Comparison of ENCODE assay signal across 30 mouse cellular contexts in the genomic region with DNA sequence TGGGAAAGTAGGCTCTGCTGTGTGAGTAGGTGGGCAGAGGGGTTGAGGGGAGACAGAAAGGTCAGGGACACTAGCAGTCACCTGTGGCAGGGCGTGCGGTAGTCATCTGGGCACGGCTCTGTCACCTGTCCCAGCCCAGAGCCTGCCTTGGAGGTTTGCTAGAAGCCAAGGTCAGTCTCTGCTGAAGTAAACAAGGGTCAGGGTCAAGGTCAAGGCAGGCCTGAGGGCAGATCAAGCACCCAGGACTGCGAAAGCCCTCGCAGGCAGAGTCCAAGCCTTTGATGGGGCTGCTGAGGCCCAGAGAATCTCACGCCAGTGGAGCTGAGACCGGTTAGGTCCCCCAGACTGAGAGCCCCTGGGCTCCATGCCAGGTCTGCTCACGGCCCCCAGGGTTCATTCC.
A peak's percentile ranks its signal among the peaks of the same experiment; 100 is the strongest.
DNase-seq lines count a peak whose midpoint lies in the region; ATAC-seq and TF ChIP-seq lines count a peak whose summit lies in the region.
"Had no signal": no experiment of that assay in that cellular context is flagged by ENCODE, and none has a peak within 500 bp of the region (broad histone marks: within the 10 kb centered on the region; RNA-seq: fewer than 3 reads in every experiment).

No protein-coding gene starts in this region.

- H3K27ac ChIP-seq in heart, embryonic 10.5 days, result peak overlapping the region; percentile 32; the same call in 1 of the 2 replicates
- no peak overlapping the region for H3K27ac ChIP-seq in intestine, embryonic 15.5 days
- H3K27ac ChIP-seq: embryonic facial prominence, embryonic 10.5 days; embryonic facial prominence, embryonic 13.5 days; forebrain, embryonic 12.5 days; gastrocnemius, adult 2 months; heart, embryonic 13.5 days; hindbrain, embryonic 15.5 days had no signal

- 73% methylated on average over 8 of the region's 8 CpGs for WGBS in heart, embryonic 10.5 days
- WGBS in intestine, embryonic 15.5 days, result 63% methylated on average over 8 of the region's 8 CpGs

- no peak for ATAC-seq in intestine, embryonic 15.5 days
- ATAC-seq: activated CD4-positive, CD25-positive, alpha-beta regulatory T cell, adult 4 months; forebrain, postnatal 0 days; Patski had no signal

- TF ChIP-seq POLR2A in brain, embryonic 14.5 days (IDR thresholded peaks at IDR 0.05; ENCODE audit: borderline replicate concordance, extremely low read depth, insufficient read depth, insufficient read length, poor library complexity, severe bottlenecking), result no peak

- H3K4me3 ChIP-seq in heart, embryonic 10.5 days, result no peak overlapping the region
- peak overlapping the region; percentile 63 for H3K4me3 ChIP-seq in E14TG2a.4 (replicated peaks; ENCODE audit: low read length)
- no peak overlapping the region for H3K4me3 ChIP-seq in intestine, embryonic 15.5 days (replicated peaks)
- H3K4me3 ChIP-seq: embryonic facial prominence, embryonic 10.5 days; embryonic facial prominence, embryonic 13.5 days; erythroblast, embryonic 14.5 days; forebrain, embryonic 12.5 days; gastrocnemius, adult 2 months; heart, embryonic 13.5 days; hindbrain, embryonic 15.5 days had no signal

- H3K4me2 ChIP-seq in intestine, embryonic 15.5 days (replicated peaks), result no peak overlapping the region
- H3K4me2 ChIP-seq: embryonic facial prominence, embryonic 13.5 days; forebrain, embryonic 12.5 days; heart, embryonic 13.5 days; hindbrain, embryonic 15.5 days had no signal

- H3K27me3 ChIP-seq in heart, embryonic 10.5 days (ENCODE audit: insufficient read depth, poor library complexity, severe bottlenecking), result peaks cover 24% of the 10 kb centered on the region
- H3K27me3 ChIP-seq in E14TG2a.4 (ENCODE audit: insufficient read depth, low read length), result peaks cover 2% of the 10 kb centered on the region; the same call in 1 of the 2 replicates
- no peaks in the 10 kb centered on the region for H3K27me3 ChIP-seq in intestine, embryonic 15.5 days (replicated peaks)
- H3K27me3 ChIP-seq: hindbrain, embryonic 15.5 days; Patski had no signal

- peaks cover 32% of the 10 kb centered on the region for H3K4me1 ChIP-seq in heart, embryonic 10.5 days
- peaks cover 66% of the 10 kb centered on the region for H3K4me1 ChIP-seq in E14TG2a.4 (replicated peaks; ENCODE audit: low read depth, low read length)
- H3K4me1 ChIP-seq in intestine, embryonic 15.5 days (replicated peaks), result no peaks in the 10 kb centered on the region
- H3K4me1 ChIP-seq: hindbrain, embryonic 15.5 days had no signal

- H3K9me3 ChIP-seq in heart, embryonic 10.5 days, result no peaks in the 10 kb centered on the region
- H3K9me3 ChIP-seq in E14TG2a.4 (ENCODE audit: low read length), result no peaks in the 10 kb centered on the region
- H3K9me3 ChIP-seq in intestine, embryonic 15.5 days, result no peaks in the 10 kb centered on the region
- H3K9me3 ChIP-seq: embryonic facial prominence, embryonic 10.5 days; embryonic facial prominence, embryonic 13.5 days; forebrain, embryonic 12.5 days; G1E; heart, embryonic 13.5 days; hindbrain, embryonic 15.5 days had no signal

- no peak overlapping the region for H3K9ac ChIP-seq in intestine, embryonic 15.5 days
- H3K9ac ChIP-seq: embryonic facial prominence, embryonic 13.5 days; forebrain, embryonic 12.5 days; forebrain, postnatal 0 days; heart, embryonic 13.5 days; hindbrain, embryonic 15.5 days had no signal

- DNase-seq in heart, embryonic 10.5 days (ENCODE audit: low spot score), result no peak
- no peak for DNase-seq in heart, adult 18-20 months
- peak; percentile 81 for DNase-seq in ES-CJ7 (ENCODE audit: low read depth, low spot score)
- peak; percentile 26 for DNase-seq in brain, embryonic 14.5 days (ENCODE audit: low read depth)
- DNase-seq in layer of hippocampus, adult 11-12 months (ENCODE audit: low spot score), result no peak
- DNase-seq: adrenal gland, postnatal 10 days; B cell, adult 2 months; cerebellum, adult 11-12 months; cerebellum, adult 8-10 months; cerebellum, postnatal 10 days; cerebellum, postnatal 36 days; embryo, embryonic 11 days; forebrain, postnatal 0 days; gastrocnemius, adult 2 months; gastrocnemius, postnatal 14 days; heart, adult 11 months; heart, postnatal 14 days; heart, postnatal 4 days; kidney, adult 11 months had no signal

- no peak for TF ChIP-seq CTCF in E14TG2a.4 (conservative IDR thresholded peaks at IDR 0.05; ENCODE audit: low read length)
- TF ChIP-seq CTCF in brain, embryonic 14.5 days (IDR thresholded peaks at IDR 0.05; ENCODE audit: borderline replicate concordance, extremely low read depth, insufficient read depth, insufficient read length), result no peak

- H3K36me3 ChIP-seq in heart, embryonic 10.5 days, result no peaks in the 10 kb centered on the region
- H3K36me3 ChIP-seq in E14TG2a.4 (ENCODE audit: insufficient read depth, low read length), result no peaks in the 10 kb centered on the region
- H3K36me3 ChIP-seq in intestine, embryonic 15.5 days, result no peaks in the 10 kb centered on the region
- H3K36me3 ChIP-seq: embryonic facial prominence, embryonic 10.5 days; embryonic facial prominence, embryonic 13.5 days; forebrain, embryonic 12.5 days; G1E; heart, embryonic 13.5 days; hindbrain, embryonic 15.5 days had no signal

Comparison
In these comparisons a context has a peak if more than half of its experiments do, and no peak if none do; other contexts are left out.
1. DNase-seq: peak in ES-CJ7 (single experiment) and brain, embryonic 14.5 days (single experiment); none in heart, embryonic 10.5 days (single experiment), heart, adult 18-20 months (0 of 2) and layer of hippocampus, adult 11-12 months (single experiment).